Mouse (Mus musculus): Measurements from ENCODE around the gene Dcaf12l1.
"Not testable (repeated sequence)": the region's sequence is repeated elsewhere in the genome, so short reads cannot be mapped to it uniquely, and the experiment has no call there.

Gene Dcaf12l1

DNA sequence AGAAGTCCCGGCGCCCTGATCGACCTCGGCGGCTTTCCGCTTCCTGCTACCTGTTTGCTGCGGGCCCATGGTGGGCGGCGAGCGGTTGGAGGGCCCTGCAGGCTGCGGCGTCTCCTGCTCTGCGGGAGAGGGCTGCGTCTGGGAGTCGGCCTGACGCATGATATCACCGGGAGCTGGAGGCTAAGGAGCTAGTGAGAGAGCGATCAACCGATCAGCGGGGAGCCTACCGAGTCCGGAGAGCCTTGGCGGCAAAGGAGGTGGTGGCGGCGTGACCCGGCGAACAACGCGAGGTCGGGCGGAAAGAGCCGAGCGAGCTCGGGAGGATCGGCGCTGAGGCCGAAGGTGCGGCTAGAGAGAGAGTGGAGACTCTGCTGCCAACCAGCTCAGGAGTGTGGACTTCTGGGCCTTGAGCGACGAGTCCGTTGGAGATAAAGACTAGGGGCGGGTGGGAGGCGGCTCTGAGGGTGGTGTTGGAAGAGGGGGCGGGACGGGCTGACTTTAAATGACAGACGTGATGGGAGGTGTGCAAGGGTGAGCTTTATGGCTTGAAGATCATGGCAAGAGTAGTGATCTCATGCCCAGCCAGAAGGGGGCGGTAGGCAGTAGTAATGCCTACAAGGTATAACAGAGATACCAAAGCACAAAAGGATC lies at the start of gene Dcaf12l1:
Gene Dcaf12l1 (minus strand): TSS at position 437 of the 651 bp plus-strand sequence.
- CTCF ChIA-PET = no interaction called here

- CTCF ChIA-PET = not testable (repeated sequence)
Measured at GRCm38 (mm10) chrX:44809356-44809755, 19.4 kb upstream of the Dcaf12l1 start.

GRCm38 (mm10) chrX:44789036-44789760 lies 799 bp downstream of the Dcaf12l1 start:
- CTCF ChIA-PET = no interaction called here
